Mouse (Mus musculus) embryonic fibroblast, embryonic 13.5 days (primary cell): ENCODE data around the gene Gm3755.
"Not testable (repeated sequence)": the region's sequence is repeated elsewhere in the genome, so short reads cannot be mapped to it uniquely, and the experiment has no call there.

Source experiments
- CTCF ChIP-seq: IDR thresholded peaks from 2 replicates; pipeline ENCODE4 v1.5.1; 2011; ENCODE audit warnings: mild to moderate bottlenecking, control low read depth, low read length, moderate library complexity, borderline replicate concordance; ENCODE audit not compliant: insufficient read depth
- POLR2A ChIP-seq: IDR thresholded peaks from 2 replicates; pipeline ENCODE4 v1.6.1; 2011; ENCODE audit warnings: low read depth, mild to moderate bottlenecking, control low read depth, low read length, moderate library complexity

GRCm38 (mm10) chr14:7483662-7484061, 32.9 kb upstream of the Gm3755 start, which contains the start of gene Gm3752:
- not testable (repeated sequence) for TF ChIP-seq POLR2A, CTCF
